Mouse (Mus musculus): ENCODE data around the gene Dennd5b. TPM values are rescaled to one million over a fixed set of nuclear protein-coding genes. Genes with fewer than 3 reads are reported as not detected.
"Not testable (repeated sequence)": the region's sequence is repeated elsewhere in the genome, so short reads cannot be mapped to it uniquely, and the experiment has no call there.

Dennd5b gene
- polyA plus RNA-seq, 1 experiment from 2014 or later: 10.3 TPM

GRCm38 (mm10) chr6:149005009-149005408 is 96.5 kb downstream of the Dennd5b start:
- peaks cover 59% of the 10 kb centered on the region for H3K36me3 ChIP-seq
- 88% methylated on average over 7 of the region's 7 CpGs for WGBS

GRCm38 (mm10) chr6:148994327-148994999 is 107.0 kb downstream of the Dennd5b start:
- no peak overlapping the region for H3K27ac ChIP-seq (ENCODE audit: poor library complexity, severe bottlenecking)
- WGBS: 67% methylated on average over 5 of the region's 5 CpGs
- H3K4me3 ChIP-seq: no peak overlapping the region
- H3K4me1 ChIP-seq (replicated peaks): peaks cover 14% of the 10 kb centered on the region
- H3K9ac ChIP-seq: no peak overlapping the region
- no peaks in the 10 kb centered on the region for H3K9me3 ChIP-seq (replicated peaks)
- no peak overlapping the region for H3K4me2 ChIP-seq
- ATAC-seq (ENCODE audit: insufficient number of reproducible peaks, low FRiP score): no peak
- H3K36me3 ChIP-seq: peaks cover 32% of the 10 kb centered on the region
- H3K27me3 ChIP-seq (replicated peaks): no peaks in the 10 kb centered on the region

More at GRCm38 (mm10) chr6:149005009-149005408, 96.5 kb downstream of the Dennd5b start:
- Histone ChIP-seq H3K27ac (ENCODE audit: poor library complexity, severe bottlenecking) (no peak overlapping the region), H3K27me3 (replicated peaks) (no peaks in the 10 kb centered on the region), H3K9me3 (replicated peaks) (no peaks in the 10 kb centered on the region), H3K4me2 (no peak overlapping the region), H3K4me3 (no peak overlapping the region), H3K4me1 (replicated peaks) (no peaks in the 10 kb centered on the region), H3K9ac (no peak overlapping the region)
- no peak for ATAC-seq (ENCODE audit: insufficient number of reproducible peaks, low FRiP score)

GRCm38 (mm10) chr6:148993117-148994077 is 108.1 kb downstream of the Dennd5b start:
- peaks cover 14% of the 10 kb centered on the region for H3K4me1 ChIP-seq (replicated peaks)
- WGBS: 29% methylated on average over 9 of the region's 9 CpGs
- no peaks in the 10 kb centered on the region for H3K27me3 ChIP-seq (replicated peaks)
- ATAC-seq (ENCODE audit: insufficient number of reproducible peaks, low FRiP score): peak; percentile 39; the same call in 1 of the 2 replicates
- no peak overlapping the region for H3K9ac ChIP-seq
- H3K27ac ChIP-seq (ENCODE audit: poor library complexity, severe bottlenecking): no peak overlapping the region
- H3K4me3 ChIP-seq: no peak overlapping the region
- no peak overlapping the region for H3K4me2 ChIP-seq
- H3K36me3 ChIP-seq: peaks cover 29% of the 10 kb centered on the region
- no peaks in the 10 kb centered on the region for H3K9me3 ChIP-seq (replicated peaks)

- H3K27ac ChIP-seq (ENCODE audit: poor library complexity, severe bottlenecking): no peak overlapping the region
Observed at GRCm38 (mm10) chr6:148992373-148993116, 108.9 kb downstream of the Dennd5b start.

DNA sequence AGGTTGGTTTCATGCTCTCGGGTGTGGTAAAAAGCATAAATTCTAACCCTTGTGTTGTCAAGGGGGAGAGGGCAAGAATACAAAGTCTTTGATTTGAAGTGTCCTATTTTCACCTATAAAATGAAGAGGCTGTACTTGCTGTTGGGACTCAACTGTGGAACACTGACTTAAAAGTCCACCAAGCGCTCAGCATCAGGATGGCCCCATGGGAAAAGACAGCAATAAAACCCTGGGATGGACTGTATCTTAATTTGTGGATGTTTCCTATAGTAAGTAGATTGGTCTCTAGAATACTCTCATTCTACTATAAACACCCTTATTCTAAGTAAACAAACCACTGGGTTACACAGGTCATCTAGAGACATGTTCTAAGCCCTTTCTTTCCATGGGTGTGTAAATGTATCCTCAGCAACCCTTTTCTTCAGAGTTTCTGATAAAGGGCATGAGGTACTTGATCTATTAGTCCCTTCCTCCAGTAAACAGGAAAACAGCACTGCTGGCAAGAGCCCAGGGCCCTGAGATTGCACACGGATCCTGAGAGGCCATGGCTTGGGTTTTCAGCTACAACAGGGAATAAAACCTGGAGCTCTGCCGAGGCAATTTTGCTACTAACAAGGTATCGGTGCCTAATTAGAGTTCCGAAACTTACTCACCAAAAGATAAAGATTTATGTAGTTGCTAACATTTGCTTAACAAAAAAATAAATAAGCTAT is 109.7 kb downstream of the Dennd5b start:
- Histone ChIP-seq H3K36me3 (peaks cover 14% of the 10 kb centered on the region; the same call in 1 of the 2 replicates), H3K27ac (ENCODE audit: poor library complexity, severe bottlenecking) (no peak overlapping the region), H3K4me2 (no peak overlapping the region), H3K9me3 (replicated peaks) (no peaks in the 10 kb centered on the region), H3K4me3 (no peak overlapping the region), H3K27me3 (replicated peaks) (no peaks in the 10 kb centered on the region), H3K4me1 (replicated peaks) (peaks cover 14% of the 10 kb centered on the region), H3K9ac (no peak overlapping the region)
- 53% methylated on average over 6 of the region's 6 CpGs for WGBS
- ATAC-seq (ENCODE audit: insufficient number of reproducible peaks, low FRiP score): no peak

More at GRCm38 (mm10) chr6:148992373-148993116, 108.9 kb downstream of the Dennd5b start:
- 38% methylated on average over 4 of the region's 4 CpGs for WGBS
- Histone ChIP-seq H3K36me3 (peaks cover 21% of the 10 kb centered on the region), H3K9ac (no peak overlapping the region), H3K4me2 (no peak overlapping the region), H3K27me3 (replicated peaks) (no peaks in the 10 kb centered on the region), H3K4me1 (replicated peaks) (peaks cover 14% of the 10 kb centered on the region), H3K4me3 (no peak overlapping the region), H3K9me3 (replicated peaks) (no peaks in the 10 kb centered on the region)
- ATAC-seq (ENCODE audit: insufficient number of reproducible peaks, low FRiP score): no peak

DNA sequence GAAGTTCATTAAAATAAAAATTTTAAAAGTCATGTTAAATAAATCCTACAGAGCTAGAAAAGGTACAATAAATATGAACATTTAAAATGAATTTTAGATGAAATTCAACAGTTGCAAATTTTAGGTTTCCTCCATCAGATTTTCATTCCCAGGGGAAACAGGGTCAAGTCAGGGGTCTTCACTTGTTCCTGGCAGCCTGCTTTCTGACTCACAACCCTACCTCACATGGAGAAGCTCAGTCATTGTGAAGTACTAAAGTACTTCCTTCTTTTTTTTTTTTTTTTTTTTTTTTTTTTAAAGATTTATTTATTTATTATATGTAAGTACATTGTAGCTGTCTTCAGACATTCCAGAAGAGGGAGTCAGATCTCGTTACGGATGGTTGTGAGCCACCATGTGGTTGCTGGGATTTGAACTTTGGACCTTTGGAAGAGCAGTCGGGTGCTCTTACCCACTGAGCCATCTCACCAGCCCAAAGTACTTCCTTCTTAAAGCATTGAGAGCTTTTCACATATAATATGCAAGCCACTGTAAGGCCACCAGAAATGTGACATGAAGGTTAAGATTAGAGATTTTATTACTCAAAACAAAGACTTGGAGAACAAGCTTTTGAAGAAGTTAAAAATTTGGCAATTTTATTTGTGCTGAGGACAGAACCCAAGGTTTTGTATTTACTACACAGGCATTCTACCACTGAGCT is 111.5 kb downstream of the Dennd5b start:
- H3K9me3 ChIP-seq (replicated peaks); H3K4me2 ChIP-seq; ATAC-seq (ENCODE audit: insufficient number of reproducible peaks, low FRiP score); H3K4me3 ChIP-seq; H3K27me3 ChIP-seq (replicated peaks); H3K9ac ChIP-seq; H3K36me3 ChIP-seq; H3K27ac ChIP-seq (ENCODE audit: poor library complexity, severe bottlenecking): not testable (repeated sequence)
- WGBS: 70% methylated on average over 1 of the region's 3 CpGs
- peaks cover 14% of the 10 kb centered on the region for H3K4me1 ChIP-seq (replicated peaks)

GRCm38 (mm10) chr6:148986003-148986402 is 115.5 kb downstream of the Dennd5b start:
- Histone ChIP-seq H3K4me2 (no peak overlapping the region), H3K4me1 (replicated peaks) (no peaks in the 10 kb centered on the region), H3K27me3 (replicated peaks) (no peaks in the 10 kb centered on the region), H3K9ac (no peak overlapping the region), H3K36me3 (no peaks in the 10 kb centered on the region), H3K27ac (ENCODE audit: poor library complexity, severe bottlenecking) (no peak overlapping the region), H3K9me3 (replicated peaks) (no peaks in the 10 kb centered on the region), H3K4me3 (no peak overlapping the region)
- ATAC-seq (ENCODE audit: insufficient number of reproducible peaks, low FRiP score): no peak
- WGBS: 82% methylated on average over 4 of the region's 4 CpGs

GRCm38 (mm10) chr6:148980495-148980894 is 121.0 kb downstream of the Dennd5b start:
- Histone ChIP-seq H3K4me2 (no peak overlapping the region), H3K27me3 (replicated peaks) (no peaks in the 10 kb centered on the region), H3K27ac (ENCODE audit: poor library complexity, severe bottlenecking) (no peak overlapping the region), H3K4me3 (no peak overlapping the region), H3K9ac (no peak overlapping the region), H3K36me3 (no peaks in the 10 kb centered on the region), H3K4me1 (replicated peaks) (no peaks in the 10 kb centered on the region), H3K9me3 (replicated peaks) (no peaks in the 10 kb centered on the region)
- WGBS: 72% methylated on average over 3 of the region's 3 CpGs
- ATAC-seq (ENCODE audit: insufficient number of reproducible peaks, low FRiP score): no peak

DNA sequence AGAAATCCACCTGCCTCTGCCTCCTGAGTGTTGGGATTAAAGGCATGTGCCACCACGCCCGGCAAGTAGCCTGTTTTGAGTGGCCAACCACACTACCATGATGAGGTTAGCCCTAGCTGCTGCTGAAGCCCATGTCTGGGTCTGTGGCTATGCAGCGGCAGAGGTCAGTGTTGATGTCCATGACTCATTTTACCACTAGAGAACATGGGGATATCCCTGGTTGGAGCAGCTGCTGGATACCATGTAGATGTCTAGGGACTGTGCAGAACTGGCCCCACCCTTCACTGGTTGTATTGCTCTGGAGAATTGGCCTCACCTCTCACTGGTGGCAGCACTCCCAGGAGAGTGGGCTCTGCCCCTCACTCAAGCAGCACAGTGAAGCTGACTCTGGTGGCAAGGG is 126.4 kb downstream of the Dennd5b start:
- Histone ChIP-seq H3K4me3 (no peak overlapping the region), H3K4me2 (no peak overlapping the region), H3K9ac (no peak overlapping the region), H3K9me3 (replicated peaks) (no peaks in the 10 kb centered on the region), H3K4me1 (replicated peaks) (peaks cover 21% of the 10 kb centered on the region), H3K36me3 (no peaks in the 10 kb centered on the region), H3K27me3 (replicated peaks) (no peaks in the 10 kb centered on the region), H3K27ac (ENCODE audit: poor library complexity, severe bottlenecking) (no peak overlapping the region)
- no peak for ATAC-seq (ENCODE audit: insufficient number of reproducible peaks, low FRiP score)
- 84% methylated on average over 3 of the region's 3 CpGs for WGBS

GRCm38 (mm10) chr6:148972891-148973290 is 128.6 kb downstream of the Dennd5b start:
- no peak for ATAC-seq (ENCODE audit: insufficient number of reproducible peaks, low FRiP score)
- no peak overlapping the region for H3K9ac ChIP-seq
- no peaks in the 10 kb centered on the region for H3K36me3 ChIP-seq
- H3K9me3 ChIP-seq (replicated peaks): no peaks in the 10 kb centered on the region
- peaks cover 21% of the 10 kb centered on the region for H3K4me1 ChIP-seq (replicated peaks)
- H3K4me3 ChIP-seq: no peak overlapping the region
- H3K27me3 ChIP-seq (replicated peaks): no peaks in the 10 kb centered on the region
- WGBS: 17% methylated on average over 2 of the region's 2 CpGs
- H3K4me2 ChIP-seq: no peak overlapping the region; the same call in 1 of the 2 replicates
- H3K27ac ChIP-seq (ENCODE audit: poor library complexity, severe bottlenecking): peak overlapping the region; percentile 38; the same call in 1 of the 2 replicates

Measured in heart, embryonic 12.5 days (tissue).